Mouse (Mus musculus) lung, embryonic 16.5 days (tissue): ENCODE results near the gene Psap. TPM values are rescaled to one million over a fixed set of nuclear protein-coding genes. Genes with fewer than 3 reads are reported as not detected.

Source experiments
- polyA plus RNA-seq: library from polyadenylated mRNA; unstranded; fragments of >200 nt; fragmentation: Nextera tagmentation; extraction: Ambion mirVana; gene quantifications from 2 replicates; pipeline ENCODE4 v1.2.1, GENCODE M21; 2015

Psap gene
- polyA plus RNA-seq, 1 experiment from 2014 or later = 131 TPM

Other genes starting within 250 kb of the Psap start
- 4.4 and 4.7 TPM in 2 replicates for gene Spock2, start 171.4 kb upstream of the Psap start, polyA plus RNA-seq
- 1.8 and 2.1 TPM in 2 replicates for gene Chst3, start 58.4 kb upstream of the Psap start, polyA plus RNA-seq
- gene Vsir, start 69.2 kb downstream of the Psap start, polyA plus RNA-seq = 5.8 and 8.9 TPM in 2 replicates
- 2.5 and 3.1 TPM in 2 replicates for gene Gm17455, start 122.1 kb downstream of the Psap start, polyA plus RNA-seq